Mouse (Mus musculus) left cerebral cortex, adult 2 months (tissue): ENCODE results near the gene Cx3cr1. TPM values are rescaled to one million over a fixed set of nuclear protein-coding genes. Genes with fewer than 3 reads are reported as not detected.
A peak's percentile ranks its signal among the peaks of the same experiment; 100 is the strongest.

Experiments
- DNase-seq, 2 experiments: peaks; one replicate each; pipeline ENCODE4 v3.0.0; 2021 to 2022; ENCODE audit warnings: low spot score in 2 of 2, mixed read lengths in 1 of 2; ENCODE audit errors: extremely low spot score in 1 of 2
- H3K27ac ChIP-seq: fragments of 200-600 bp; 2 replicates; pipeline ENCODE4 v1.8.1; 2022
- H3K4me3 ChIP-seq: fragments of 200-600 bp; 2 replicates; pipeline ENCODE4 v1.8.1; 2022
- CTCF ChIP-seq: fragments of 200-600 bp; IDR thresholded peaks from 2 replicates; pipeline ENCODE4 v1.8.1; 2022; ENCODE audit warnings: antibody characterized with exemption, mild to moderate bottlenecking, moderate library complexity
- intact Hi-C: fragments of 180-260 bp; cut with DNase I; formaldehyde crosslinking; loops from one replicate; pipeline ENCODE4 v1.15.1; 2025
- total RNA-seq, 2 experiments: library from RNA; stranded (reverse); gene quantifications; 2 replicates each; pipeline ENCODE4 v1.2.3; 2021

Cx3cr1 gene
- total RNA-seq, 2 experiments from 2014 or later: 28.6 to 30.9 TPM

DNA sequence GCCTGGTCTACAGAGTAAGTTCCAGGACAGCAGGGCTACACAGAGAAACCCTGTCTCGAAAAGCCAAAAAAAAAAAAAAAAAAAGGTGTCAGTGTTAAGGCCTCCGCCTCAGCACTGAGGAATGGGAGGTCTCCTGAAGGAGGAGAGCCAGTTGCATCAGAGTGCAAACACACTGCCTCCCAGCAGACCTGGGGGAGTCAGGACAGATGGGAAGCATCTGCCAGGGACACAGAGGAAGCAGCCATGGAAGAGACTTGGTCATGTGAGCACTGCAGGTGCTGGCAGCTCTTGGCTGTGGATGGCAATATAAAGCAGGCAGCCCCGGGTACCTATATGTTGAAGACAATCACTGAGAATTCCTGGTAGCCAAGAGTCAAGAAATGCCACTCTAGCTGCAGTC lies 159.7 kb downstream of the Cx3cr1 start:
- Histone ChIP-seq H3K27ac (no peak overlapping the region), H3K4me3 (no peak overlapping the region)
- intact Hi-C loops: no loop called here
- DNase-seq: no peak
- no peak for TF ChIP-seq CTCF

DNA sequence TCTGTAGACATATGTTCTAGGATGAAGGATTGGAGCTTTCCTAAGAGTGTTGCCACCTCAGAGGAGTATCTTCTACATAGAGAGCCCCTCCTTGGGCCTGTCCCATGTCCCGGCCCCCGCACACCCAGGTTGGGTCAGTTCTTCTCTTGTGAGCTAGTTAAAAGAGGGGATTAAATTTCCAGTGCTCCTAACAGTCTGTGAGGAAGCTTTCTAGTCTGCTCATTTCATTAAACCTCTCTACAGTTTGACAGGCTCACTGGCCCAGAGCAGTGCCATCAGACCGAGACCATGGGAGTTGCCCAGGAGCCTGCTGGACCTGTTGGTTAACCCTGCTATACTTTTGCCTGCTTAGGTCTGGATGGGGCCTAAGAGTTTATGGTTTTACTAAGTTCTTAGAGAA lies 161.0 kb downstream of the Cx3cr1 start:
- no peak for DNase-seq
- intact Hi-C loops: no loop called here
- Histone ChIP-seq H3K4me3 (no peak overlapping the region), H3K27ac (no peak overlapping the region)
- TF ChIP-seq CTCF: no peak

DNA sequence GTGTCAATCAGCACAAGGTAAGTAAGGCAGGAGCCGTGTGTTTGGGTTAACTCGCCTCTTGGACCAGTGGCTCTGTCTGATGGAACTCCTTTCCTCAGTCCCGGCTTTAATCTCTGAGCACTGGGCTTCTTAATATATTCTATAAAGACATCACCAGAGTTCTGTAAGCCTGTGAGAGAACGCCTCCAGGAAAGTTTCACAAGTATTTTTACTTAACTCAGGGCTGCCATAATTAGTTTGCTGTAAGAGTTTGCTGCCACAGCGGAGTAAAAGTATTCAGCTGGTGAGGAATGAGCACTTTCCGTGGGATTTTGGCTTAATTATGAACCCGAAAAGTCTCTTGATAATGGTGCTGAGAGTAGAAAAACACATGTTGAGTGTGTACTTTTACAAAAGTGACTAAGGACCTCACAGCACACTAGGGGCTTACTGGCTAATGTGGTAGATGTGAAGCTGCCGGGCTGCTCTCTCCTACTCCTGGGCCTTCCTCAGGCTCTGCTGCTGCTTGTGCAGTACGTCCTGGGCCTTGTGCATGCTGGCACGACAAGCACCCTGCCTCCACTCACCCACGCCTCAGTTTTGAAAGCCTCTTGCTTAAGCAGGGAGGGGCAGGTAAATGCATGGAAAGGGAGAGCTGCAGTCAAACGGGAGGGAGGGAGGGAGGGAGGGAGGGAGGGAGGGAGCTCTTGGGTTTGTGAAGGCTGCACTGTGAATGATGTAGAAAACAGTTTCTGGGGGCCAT lies 167.1 kb downstream of the Cx3cr1 start:
- intact Hi-C loops: no loop called here
- H3K4me3 ChIP-seq: no peak overlapping the region
- H3K27ac ChIP-seq: peak overlapping the region; percentile 57; the same call in 1 of the 2 replicates
- no peak for DNase-seq
- no peak for TF ChIP-seq CTCF

DNA sequence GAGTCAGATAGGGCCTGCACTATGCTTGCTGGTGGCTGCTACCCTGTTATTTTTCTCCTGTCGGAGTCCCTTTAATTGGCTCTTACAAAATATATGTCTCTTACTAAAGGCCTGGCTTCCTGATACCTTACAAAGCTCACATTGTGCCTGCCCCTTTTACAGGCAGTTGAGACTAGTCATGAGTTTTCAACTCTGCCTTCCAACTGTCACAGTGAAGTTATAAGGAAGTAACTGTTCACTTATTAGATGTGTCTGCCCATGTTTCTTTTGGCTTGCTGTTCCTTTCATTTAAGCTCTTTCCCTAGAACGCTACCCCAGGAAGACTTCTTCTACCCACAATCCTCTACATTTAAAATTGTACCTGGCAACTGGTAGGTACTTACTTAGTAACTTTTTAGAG lies 170.2 kb downstream of the Cx3cr1 start:
- Histone ChIP-seq H3K27ac (no peak overlapping the region), H3K4me3 (no peak overlapping the region)
- intact Hi-C loops: loop anchor here (10.0 kb wide), 2 partner anchors 435 to 575 kb away; partner anchors contain the start of gene Oxsr1
- DNase-seq: no peak
- TF ChIP-seq CTCF: no peak

DNA sequence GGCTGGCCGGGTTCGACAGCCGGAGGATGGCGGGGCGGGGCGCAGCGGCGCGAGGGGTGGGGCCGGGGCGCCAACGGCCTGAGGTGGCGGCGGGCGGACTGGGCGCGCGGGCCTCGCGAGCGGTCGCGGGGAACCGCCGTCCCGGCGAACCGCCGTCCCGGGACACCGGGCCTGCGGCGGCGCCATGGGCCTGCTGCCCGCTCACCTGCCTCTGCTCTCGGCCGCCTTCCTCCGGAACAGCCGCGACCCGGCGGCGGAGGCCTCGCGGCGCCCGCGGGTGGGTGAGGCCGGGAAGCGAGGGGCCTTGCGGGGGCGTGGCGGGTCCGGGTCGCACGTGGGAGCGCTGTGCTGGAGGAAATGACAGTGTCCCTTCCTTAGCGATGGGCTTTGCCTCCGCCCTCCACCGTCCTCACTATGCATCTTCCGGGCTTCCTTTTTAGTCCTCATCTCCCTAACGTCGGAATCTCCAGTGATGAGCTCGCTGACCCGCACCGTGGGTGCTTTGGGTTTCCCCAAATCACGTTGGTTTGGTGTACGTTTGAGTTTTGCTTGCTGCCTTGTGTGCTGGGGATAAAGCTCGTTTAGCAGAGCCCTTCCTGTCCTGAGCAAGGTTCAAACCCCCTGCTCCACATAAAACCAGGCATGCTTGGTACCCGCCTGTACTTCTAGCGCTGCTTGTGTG lies 174.5 kb downstream of the Cx3cr1 start:
- DNase-seq: peak; percentile 43 to 51
- peak overlapping the region; percentile 66 for H3K4me3 ChIP-seq
- TF ChIP-seq CTCF: no peak
- intact Hi-C loops: loop anchor here (10.0 kb wide), 2 partner anchors 430 to 570 kb away; partner anchors contain the start of gene Oxsr1
- peak overlapping the region; percentile 92 for H3K27ac ChIP-seq

DNA sequence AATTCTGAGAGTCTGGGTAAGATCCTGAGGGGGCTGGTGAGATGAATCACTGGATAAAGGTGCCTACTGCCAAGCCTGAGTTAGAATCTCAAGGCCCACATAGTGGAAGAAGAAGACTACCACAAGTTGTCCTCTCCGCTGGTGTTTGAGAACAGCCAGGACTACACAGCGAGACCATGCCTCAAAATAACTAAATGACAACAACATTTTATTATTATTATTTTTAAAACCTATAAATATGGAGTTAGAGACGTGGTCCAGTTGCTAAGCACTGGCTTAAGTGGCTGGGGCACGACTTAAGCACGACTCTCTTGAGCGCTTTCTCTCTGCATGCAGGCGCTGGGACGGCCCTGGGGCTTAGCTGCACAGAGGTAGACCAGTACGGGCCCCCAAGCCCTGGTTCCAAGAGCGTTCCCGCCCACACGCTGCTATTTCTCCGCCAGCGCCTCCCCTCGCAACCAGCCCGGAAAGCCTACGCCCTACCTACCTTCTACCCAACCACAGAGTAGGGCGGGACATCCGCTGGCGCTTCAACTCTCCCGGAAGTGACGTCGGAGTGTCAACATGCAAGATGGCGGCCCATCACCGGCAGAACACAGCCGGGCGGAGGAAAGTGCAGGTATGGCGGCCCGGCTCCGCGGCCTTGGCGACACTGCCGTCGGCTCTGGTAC lies 175.2 kb downstream of the Cx3cr1 start, which contains the start of gene Wdr48:
Gene Wdr48 (plus strand): TSS at position 540 of the 671 bp plus-strand sequence.
- DNase-seq: peak; percentile 94 to 95
- intact Hi-C loops: loop anchor here (10.0 kb wide), 2 partner anchors 430 to 570 kb away; partner anchors contain the start of gene Oxsr1
- TF ChIP-seq CTCF: no peak

DNA sequence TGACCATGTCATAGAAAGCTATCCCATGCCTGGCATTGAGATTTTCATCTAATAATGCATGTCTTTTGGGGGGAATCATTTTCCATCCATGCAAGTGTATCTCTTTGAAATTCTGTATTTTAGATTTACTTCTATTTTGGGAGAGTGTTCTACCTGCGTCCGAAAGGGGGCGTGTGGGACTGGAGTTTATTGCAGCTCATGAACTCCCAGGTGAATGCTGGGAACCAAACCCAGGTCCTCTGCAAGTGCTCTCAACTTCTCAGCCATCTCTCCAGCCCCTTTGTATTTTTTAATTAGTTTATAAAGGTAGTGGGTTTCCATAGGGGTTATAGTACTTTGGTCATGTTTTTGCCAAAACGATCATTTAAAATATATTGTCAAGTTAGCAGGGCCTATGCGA lies 175.8 kb downstream of the Cx3cr1 start:
- TF ChIP-seq CTCF: no peak
- intact Hi-C loops: loop anchor here (10.0 kb wide), 2 partner anchors 429 to 569 kb away; partner anchors contain the start of gene Oxsr1
- H3K27ac ChIP-seq: peak overlapping the region; percentile 92; the same call in 1 of the 2 replicates
- no peak overlapping the region for H3K4me3 ChIP-seq
- no peak for DNase-seq

More for the DNA sequence above, 175.2 kb downstream of the Cx3cr1 start, which contains the start of gene Wdr48:
- peak within 1 kb of the TSS; percentile 92 for H3K27ac ChIP-seq
- H3K4me3 ChIP-seq: peak within 1 kb of the TSS; percentile 66

DNA sequence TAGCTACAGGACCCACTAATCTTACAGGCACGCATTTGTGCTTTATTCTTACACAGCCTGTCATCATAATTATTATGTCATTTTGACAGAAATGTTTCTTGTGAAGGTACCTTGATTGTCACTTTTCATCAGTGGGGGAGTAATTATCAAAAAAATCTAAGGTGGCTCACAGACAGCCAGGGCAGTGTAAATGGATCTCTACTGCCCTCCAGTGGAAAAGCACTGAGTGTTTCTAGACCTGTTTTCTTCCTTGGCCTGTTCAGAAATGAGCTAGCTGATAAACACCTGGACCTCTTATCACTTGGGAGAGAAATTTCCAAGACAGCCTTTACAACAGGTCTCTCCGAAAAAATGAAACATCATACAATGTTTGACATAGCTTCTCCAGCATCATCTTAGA lies 179.0 kb downstream of the Cx3cr1 start:
- DNase-seq: peak in 1 of 2 experiments; percentile 34
- Histone ChIP-seq H3K27ac (no peak overlapping the region), H3K4me3 (no peak overlapping the region)
- peak; percentile 88 for TF ChIP-seq CTCF
- intact Hi-C loops: loop anchor here (10.0 kb wide), 2 partner anchors 426 to 566 kb away; partner anchors contain the start of gene Oxsr1

DNA sequence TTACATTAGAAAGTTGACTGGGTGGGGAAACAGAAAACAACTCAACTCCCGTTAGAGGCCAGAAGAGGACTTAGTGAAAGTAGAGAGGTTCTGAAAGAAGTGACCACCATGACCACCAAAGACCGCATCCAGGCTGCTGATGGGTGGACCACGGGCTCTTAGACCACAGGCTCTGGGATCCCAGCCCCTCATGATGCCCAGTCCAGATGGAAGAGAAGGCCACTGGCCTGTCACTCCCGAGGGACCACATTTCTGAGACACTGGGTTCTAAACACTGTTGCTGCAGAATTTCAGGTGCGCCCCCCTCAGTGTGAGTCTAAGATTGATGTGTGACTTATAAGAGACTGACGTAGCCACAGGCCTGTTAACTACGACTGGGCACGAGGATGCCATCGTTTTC lies 180.2 kb downstream of the Cx3cr1 start:
- Histone ChIP-seq H3K4me3 (no peak overlapping the region), H3K27ac (no peak overlapping the region)
- no peak for TF ChIP-seq CTCF
- no peak for DNase-seq
- intact Hi-C loops: loop anchor here (10.0 kb wide), 1 partner anchor 245 kb away; no protein-coding TSS in a partner anchor

DNA sequence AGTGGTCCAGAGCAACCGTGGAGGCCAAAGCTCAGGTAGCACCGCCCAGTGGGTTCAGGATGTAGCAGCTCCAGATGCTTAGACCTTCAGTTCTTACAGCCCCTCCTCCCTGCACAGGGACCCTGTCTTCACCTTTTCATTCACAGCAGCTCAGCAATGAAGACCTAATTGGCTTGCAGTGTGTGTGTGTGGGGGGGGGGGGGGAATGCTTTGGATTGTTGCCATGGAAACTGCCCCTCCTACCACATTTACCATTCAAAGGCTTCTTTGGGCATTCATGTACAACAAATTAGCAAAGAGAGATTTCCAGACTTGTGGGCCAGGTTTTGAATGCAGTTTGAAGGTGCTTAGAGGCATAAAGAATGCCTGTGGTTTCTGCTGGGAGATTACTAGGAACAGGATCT lies 180.8 kb downstream of the Cx3cr1 start:
- Histone ChIP-seq H3K4me3 (no peak overlapping the region), H3K27ac (no peak overlapping the region)
- DNase-seq: no peak
- intact Hi-C loops: loop anchor here (10.0 kb wide), 1 partner anchor 244 kb away; no protein-coding TSS in a partner anchor
- TF ChIP-seq CTCF: no peak

DNA sequence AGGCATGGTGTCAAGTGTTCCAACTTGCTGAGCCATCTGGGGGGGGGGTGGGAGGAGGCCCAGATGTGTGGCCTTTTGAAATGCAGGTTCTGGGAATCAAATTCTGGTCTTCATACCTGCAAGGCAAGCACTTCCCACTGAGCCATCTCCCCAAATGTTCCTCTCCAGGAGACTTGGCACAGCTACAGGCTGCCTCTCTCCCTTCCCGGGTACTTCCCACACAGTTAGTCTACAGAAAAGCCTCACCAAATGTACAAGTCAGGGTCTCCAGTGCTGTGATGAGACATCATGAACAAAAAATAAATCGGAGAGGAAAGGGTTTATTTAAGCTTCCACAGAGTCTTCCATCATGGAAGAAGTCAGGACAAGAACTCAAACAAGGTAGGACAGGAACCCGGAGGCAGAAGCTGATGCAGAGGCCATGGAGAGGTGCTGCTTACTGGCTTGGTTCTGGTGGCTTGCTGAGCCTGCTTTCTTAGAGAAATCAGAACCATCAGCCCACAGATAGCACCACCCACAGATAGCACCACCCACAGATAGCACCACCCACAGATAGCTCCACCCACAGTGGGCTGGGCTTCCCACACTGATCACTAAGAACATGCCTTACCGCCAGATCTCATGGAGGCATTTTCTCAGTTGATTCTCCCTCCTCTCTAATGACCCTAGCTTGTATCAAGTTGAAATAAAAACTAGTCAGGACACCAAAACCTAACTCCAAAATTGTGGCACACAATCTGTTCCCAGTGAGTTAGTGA lies 182.4 kb downstream of the Cx3cr1 start:
- intact Hi-C loops: loop anchor here (10.0 kb wide), 1 partner anchor 243 kb away; no protein-coding TSS in a partner anchor
- H3K4me3 ChIP-seq: no peak overlapping the region
- no peak overlapping the region for H3K27ac ChIP-seq
- DNase-seq: no peak
- no peak for TF ChIP-seq CTCF
